Mouse (Mus musculus): ENCODE results near the gene Rai14.

DNA sequence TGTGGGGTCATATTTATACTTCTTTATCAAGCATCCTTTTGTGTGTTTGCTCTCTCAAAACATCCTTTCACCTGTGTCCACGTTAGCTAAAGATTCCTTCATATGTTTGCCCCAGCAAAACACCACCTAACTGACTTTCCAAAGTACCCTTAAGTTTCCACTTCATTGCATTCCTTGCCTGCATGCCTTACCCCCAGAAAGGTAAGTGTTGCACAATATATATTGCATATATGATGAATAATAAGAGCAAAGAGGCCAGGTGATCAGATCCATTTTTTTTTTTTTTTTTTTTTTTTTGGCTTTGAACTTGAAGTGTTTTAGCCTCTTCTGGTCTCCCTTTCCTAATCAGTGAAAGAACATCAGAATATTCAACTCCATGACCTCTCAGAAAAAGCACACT, 2.9 kb upstream of the Rai14 start:
- TF ChIP-seq POLR2A (IDR thresholded peaks at IDR 0.05; ENCODE audit: borderline replicate concordance, insufficient read depth, low read length) = no peak
- no peak for TF ChIP-seq CTCF (IDR thresholded peaks at IDR 0.05; ENCODE audit: borderline replicate concordance, insufficient read depth, low read depth, low read length)

Measured in cerebellum, adult 2 months (tissue).